8 mouse cellular contexts compared by ENCODE assay signal in the genomic region with DNA sequence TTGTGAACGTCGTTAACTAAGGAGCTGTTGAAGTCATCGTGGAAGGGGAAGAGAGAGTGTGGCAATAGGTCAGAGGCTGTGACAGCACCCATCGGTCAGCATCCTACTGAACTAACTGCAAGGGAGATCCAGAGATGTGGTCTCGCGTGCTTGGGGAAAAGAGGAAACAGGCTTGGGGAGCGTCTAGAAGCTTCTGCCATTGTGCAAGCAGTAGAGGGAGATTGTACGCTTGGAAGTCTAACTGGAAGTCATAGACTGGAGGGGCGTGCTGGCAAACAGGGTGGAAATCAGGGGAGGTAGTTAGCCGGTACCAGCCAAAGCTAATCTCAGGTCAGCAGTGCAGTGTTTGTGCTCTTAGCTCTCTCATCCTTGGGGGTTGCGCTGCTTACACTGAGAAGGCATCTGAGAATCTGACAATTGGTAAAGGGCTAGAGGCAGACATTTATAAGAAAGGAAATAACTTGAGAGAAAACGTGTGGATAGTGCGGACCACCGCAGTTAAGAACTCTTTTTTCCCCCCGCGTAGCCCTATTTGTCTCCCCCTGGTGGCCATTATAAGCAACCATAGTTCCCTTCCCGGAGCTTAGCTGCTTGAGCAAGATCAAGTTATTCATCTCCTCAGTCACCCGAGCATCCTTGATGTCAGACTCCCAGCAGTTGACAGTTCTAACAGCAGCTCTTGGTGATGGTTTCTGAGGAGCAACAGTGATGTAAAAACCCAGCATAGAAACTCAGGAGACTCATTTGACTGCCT.
DNase-seq lines count a peak whose midpoint lies in the region; ATAC-seq and TF ChIP-seq lines count a peak whose summit lies in the region.

No protein-coding gene starts in this region.

- no peak overlapping the region for H3K27ac ChIP-seq in kidney, adult 2 months (ENCODE audit: insufficient read depth, low read depth, low read length)
- H3K27ac ChIP-seq in kidney, embryonic 14.5 days (ENCODE audit: low read depth, low read length): no peak overlapping the region
- H3K27ac ChIP-seq in forebrain, embryonic 10.5 days: no peak overlapping the region
- no peak overlapping the region for H3K27ac ChIP-seq in intestine, postnatal 0 days (ENCODE audit: low read depth, low read length)

- H3K36me3 ChIP-seq in kidney, adult 2 months (ENCODE audit: control insufficient read depth, insufficient read depth, low read length): no peaks in the 10 kb centered on the region
- no peaks in the 10 kb centered on the region for H3K36me3 ChIP-seq in kidney, embryonic 14.5 days (ENCODE audit: control insufficient read depth, insufficient read depth, low read length)
- no peaks in the 10 kb centered on the region for H3K36me3 ChIP-seq in forebrain, embryonic 10.5 days (replicated peaks)
- no peaks in the 10 kb centered on the region for H3K36me3 ChIP-seq in intestine, postnatal 0 days (ENCODE audit: control insufficient read depth, insufficient read depth)

- peak; percentile 13 for DNase-seq in kidney, adult 2 months
- peak; percentile 33 for DNase-seq in MN1 (ENCODE audit: low spot score)
- DNase-seq in forebrain, embryonic 10.5 days (ENCODE audit: extremely low spot score, low spot score): peak; percentile 42
- no peak for DNase-seq in T-cell, adult 2 months (ENCODE audit: low spot score)

- 41% methylated on average over 18 of the region's 18 CpGs for WGBS in kidney, adult 2 months
- WGBS in kidney, embryonic 14.5 days: 48% methylated on average over 18 of the region's 18 CpGs
- 51% methylated on average over 18 of the region's 18 CpGs for WGBS in forebrain, embryonic 10.5 days
- 34% methylated on average over 18 of the region's 18 CpGs for WGBS in intestine, postnatal 0 days

- H3K9ac ChIP-seq in kidney, embryonic 14.5 days (ENCODE audit: low read depth, low read length): no peak overlapping the region
- H3K9ac ChIP-seq in intestine, postnatal 0 days (ENCODE audit: low read depth, low read length): no peak overlapping the region

- no peaks in the 10 kb centered on the region for H3K4me1 ChIP-seq in kidney, adult 2 months (ENCODE audit: control insufficient read depth, insufficient read depth, low read length)
- H3K4me1 ChIP-seq in kidney, embryonic 14.5 days (ENCODE audit: control insufficient read depth, insufficient read depth, low read length): no peaks in the 10 kb centered on the region
- no peaks in the 10 kb centered on the region for H3K4me1 ChIP-seq in forebrain, embryonic 10.5 days
- no peaks in the 10 kb centered on the region for H3K4me1 ChIP-seq in intestine, postnatal 0 days (replicated peaks; ENCODE audit: control insufficient read depth, insufficient read depth, low read length)

- no peaks in the 10 kb centered on the region for H3K27me3 ChIP-seq in kidney, adult 2 months (replicated peaks; ENCODE audit: control insufficient read depth, insufficient read depth, low read length)
- H3K27me3 ChIP-seq in kidney, embryonic 14.5 days (ENCODE audit: control insufficient read depth, insufficient read depth, low read length): no peaks in the 10 kb centered on the region
- H3K27me3 ChIP-seq in forebrain, embryonic 10.5 days (ENCODE audit: poor library complexity, severe bottlenecking): no peaks in the 10 kb centered on the region; the same call in 1 of the 2 replicates
- H3K27me3 ChIP-seq in intestine, postnatal 0 days (replicated peaks; ENCODE audit: control insufficient read depth, insufficient read depth, low read length): no peaks in the 10 kb centered on the region

- no peak overlapping the region; the same call in 1 of the 2 replicates for H3K4me2 ChIP-seq in kidney, embryonic 14.5 days (replicated peaks; ENCODE audit: low read depth, low read length)
- H3K4me2 ChIP-seq in intestine, postnatal 0 days (replicated peaks; ENCODE audit: low read depth): peak overlapping the region; percentile 24

- H3K9me3 ChIP-seq in kidney, embryonic 14.5 days (ENCODE audit: control insufficient read depth, low read length): 0 out of 2 replicates have a peak, but pooled peaks cover 4% of the 10 kb centered on the region
- H3K9me3 ChIP-seq in forebrain, embryonic 10.5 days: no peaks in the 10 kb centered on the region
- H3K9me3 ChIP-seq in intestine, postnatal 0 days (ENCODE audit: control insufficient read depth): no peaks in the 10 kb centered on the region

- no peak for ATAC-seq in kidney, embryonic 14.5 days (ENCODE audit: low FRiP score, low TSS enrichment)
- no peak for ATAC-seq in intestine, postnatal 0 days
- peak; percentile 91 for ATAC-seq in megakaryocyte progenitor cell, adult 5-6 weeks (replicated peaks; ENCODE audit: poor library complexity)
- ATAC-seq in erythroblast, adult 5-6 weeks (replicated peaks; ENCODE audit: low FRiP score, poor library complexity, severe bottlenecking): no peak

- TF ChIP-seq POLR2A in kidney, adult 2 months (IDR thresholded peaks at IDR 0.05; ENCODE audit: low read depth, low read length): no peak

- peak; percentile 55 for TF ChIP-seq CTCF in kidney, adult 2 months (conservative IDR thresholded peaks at IDR 0.05; ENCODE audit: insufficient read depth, insufficient read length, low read depth, low read length)
- TF ChIP-seq CTCF in intestine, postnatal 0 days (IDR thresholded peaks at IDR 0.05; ENCODE audit: low read depth): peak; percentile 85

- no peak overlapping the region for H3K4me3 ChIP-seq in kidney, adult 2 months (ENCODE audit: insufficient read depth, low read depth, low read length)
- no peak overlapping the region for H3K4me3 ChIP-seq in kidney, embryonic 14.5 days (ENCODE audit: low read length)
- no peak overlapping the region for H3K4me3 ChIP-seq in forebrain, embryonic 10.5 days
- H3K4me3 ChIP-seq in intestine, postnatal 0 days (ENCODE audit: low read depth, low read length): no peak overlapping the region
